Mouse (Mus musculus) central nervous system, embryonic 14 days (tissue): ENCODE measurements around the gene Gm2381. TPM values are rescaled to one million over a fixed set of nuclear protein-coding genes. Genes with fewer than 3 reads are reported as not detected.

ENCODE experiments used
- polyA plus RNA-seq: library from polyadenylated mRNA; depleted of rRNA; stranded (reverse); fragments of >200 nt; gene quantifications from 2 replicates; pipeline ENCODE4 v1.2.3, GENCODE M21; 2012; rRNA removed

Gm2381 gene
- not detected in 2 replicates for polyA plus RNA-seq

GRCm38 (mm10) chr7:42866801-42867458 lies at the start of gene Gm2381:
Gene Gm2381, minus strand, starts transcription at chr7:42867234.

GRCm38 (mm10) chr7:42793425-42793824 lies 73.6 kb downstream of the Gm2381 start, which contains the start of gene Vmn2r62:
Gene Vmn2r62, minus strand, starts transcription at chr7:42793525.

Other genes with a start within 250 kb of the Gm2381 start
- 1.8 and 2.0 TPM in 2 replicates for gene Zfp976, start 224.6 kb downstream of the Gm2381 start, polyA plus RNA-seq
- 3.3 and 3.5 TPM in 2 replicates for gene Zfp975, start 174.5 kb downstream of the Gm2381 start, polyA plus RNA-seq
- not detected in 2 replicates for gene Gm17067, start 140.2 kb downstream of the Gm2381 start, polyA plus RNA-seq
- not detected in 2 replicates for gene Vmn2r62, start 73.7 kb downstream of the Gm2381 start, polyA plus RNA-seq
- not detected in 2 replicates for gene Vmn2r63, start 66.6 kb upstream of the Gm2381 start, polyA plus RNA-seq
- not detected in 2 replicates for gene Gm9268, start 151.5 kb upstream of the Gm2381 start, polyA plus RNA-seq
- gene Zfp936, start 247.0 kb upstream of the Gm2381 start, polyA plus RNA-seq, result not detected in 2 replicates